Mouse (Mus musculus): ENCODE data around the gene Slc30a1.

DNA sequence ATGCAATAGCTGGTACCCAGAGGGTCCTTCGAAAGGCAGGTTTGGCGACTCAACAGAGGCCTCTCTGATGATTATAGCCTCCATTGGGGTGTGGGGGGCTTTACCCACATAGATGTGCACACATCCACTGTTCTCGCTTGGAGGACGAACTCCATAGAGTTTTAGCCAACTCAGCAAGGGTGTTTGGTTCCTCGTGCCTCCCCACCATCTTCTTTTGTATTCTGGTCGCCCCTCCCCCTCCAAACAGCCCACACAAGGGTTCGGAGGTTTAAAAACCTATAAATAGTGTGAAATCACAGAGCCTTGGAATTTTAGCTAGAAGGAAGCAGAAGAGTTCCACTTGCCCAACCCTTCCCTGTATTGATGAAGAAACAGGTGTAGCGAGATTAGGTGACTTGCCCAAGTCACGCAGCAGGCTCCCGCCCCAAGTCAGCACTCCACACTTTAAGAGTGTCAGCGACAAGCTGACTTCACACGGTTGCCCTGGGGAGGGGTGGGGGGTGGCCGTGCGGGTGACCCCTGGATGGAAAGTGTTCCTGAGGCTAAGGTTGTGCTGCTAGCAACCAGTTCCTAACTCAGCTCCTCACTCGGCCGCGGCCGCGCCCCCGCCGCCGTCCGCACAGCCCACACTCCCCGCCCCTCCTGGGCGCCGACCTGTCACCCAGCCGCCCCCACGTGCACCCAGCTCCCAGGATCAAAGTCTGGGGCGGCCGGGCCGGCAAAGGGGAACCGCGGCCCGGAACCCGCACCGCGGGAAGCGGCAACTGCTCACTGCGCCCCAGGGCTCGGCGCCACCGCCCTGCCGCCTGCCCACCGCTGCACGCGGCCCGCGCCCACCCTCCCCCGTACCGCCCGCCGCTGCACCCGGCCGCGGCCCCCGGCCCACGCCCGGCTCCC, 682 bp upstream of the Slc30a1 start:
- TF ChIP-seq CTCF (IDR thresholded peaks at IDR 0.05; ENCODE audit: low read depth, low read length) (no peak), TAL1 (conservative IDR thresholded peaks at IDR 0.05; ENCODE audit: low read depth, low read length) (no peak), GATA1 (IDR thresholded peaks at IDR 0.05; ENCODE audit: borderline replicate concordance, low read length) (no peak), POLR2AphosphoS5 (IDR thresholded peaks at IDR 0.05; ENCODE audit: insufficient replicate concordance, low read depth, low read length) (no peak), GATA2 (IDR thresholded peaks at IDR 0.05; ENCODE audit: borderline replicate concordance, low read depth, low read length) (no peak)
